Mouse (Mus musculus): ENCODE data around the gene Krtdap. TPM values are rescaled to one million over a fixed set of nuclear protein-coding genes. Genes with fewer than 3 reads are reported as not detected.

Gene Krtdap
- total RNA-seq (2023), result not detected

DNA sequence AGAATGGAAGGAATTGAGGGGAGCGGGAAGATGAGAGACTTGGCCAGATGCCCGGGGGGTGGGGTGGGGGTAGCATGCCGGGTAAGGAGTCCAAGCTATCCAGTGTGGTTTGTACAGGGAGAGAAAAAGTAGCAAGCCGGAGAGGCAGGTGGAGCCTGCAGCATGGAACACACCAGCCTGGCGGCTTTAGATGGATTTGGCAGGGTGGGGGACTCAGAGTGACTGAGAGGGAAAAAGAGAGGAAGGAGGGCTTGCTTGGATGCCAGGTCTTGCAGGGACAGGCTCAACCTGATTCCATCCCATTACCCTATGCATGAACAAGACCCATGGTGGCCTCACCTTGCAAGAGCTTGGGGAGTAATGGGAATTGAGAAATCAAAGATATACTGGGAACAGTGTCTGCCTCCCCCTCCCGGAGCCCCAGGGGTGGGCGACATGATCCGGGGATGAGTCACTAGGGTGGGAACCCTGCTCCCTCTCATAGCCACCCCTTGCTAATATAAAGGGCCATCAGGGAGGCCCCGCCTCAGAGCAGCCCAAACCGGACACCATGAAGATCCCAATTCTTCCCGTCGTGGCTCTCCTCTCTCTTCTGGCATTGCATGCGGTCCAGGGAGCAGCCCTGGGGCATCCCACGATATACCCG is at the start of gene Krtdap:
Gene Krtdap, plus strand, starts transcription at position 520 of the 646 bp plus-strand sequence.

DNA sequence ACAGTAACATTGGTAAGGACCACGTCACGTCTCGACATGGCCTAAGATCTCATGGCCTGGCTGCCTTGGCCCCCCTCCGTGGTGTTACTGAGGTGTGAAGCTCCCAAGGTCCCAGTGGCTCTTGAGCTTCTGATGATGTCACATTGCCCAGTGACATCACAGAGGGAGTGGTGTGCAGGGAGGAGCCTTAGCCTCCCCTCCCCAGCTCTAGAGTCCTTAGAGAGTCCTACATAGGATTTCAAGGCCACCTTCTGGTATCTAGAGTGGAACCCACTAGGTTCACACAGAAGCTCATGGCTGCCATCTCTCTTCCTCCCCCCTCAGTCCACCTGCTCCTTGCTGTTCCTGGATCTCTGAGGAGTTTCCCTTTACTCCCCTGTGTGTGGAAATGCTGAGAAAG is 44.1 kb upstream of the Krtdap start, which contains the start of gene Gapdhs:
Gene Gapdhs, minus strand, starts transcription at position 65 of the 400 bp plus-strand sequence.

DNA sequence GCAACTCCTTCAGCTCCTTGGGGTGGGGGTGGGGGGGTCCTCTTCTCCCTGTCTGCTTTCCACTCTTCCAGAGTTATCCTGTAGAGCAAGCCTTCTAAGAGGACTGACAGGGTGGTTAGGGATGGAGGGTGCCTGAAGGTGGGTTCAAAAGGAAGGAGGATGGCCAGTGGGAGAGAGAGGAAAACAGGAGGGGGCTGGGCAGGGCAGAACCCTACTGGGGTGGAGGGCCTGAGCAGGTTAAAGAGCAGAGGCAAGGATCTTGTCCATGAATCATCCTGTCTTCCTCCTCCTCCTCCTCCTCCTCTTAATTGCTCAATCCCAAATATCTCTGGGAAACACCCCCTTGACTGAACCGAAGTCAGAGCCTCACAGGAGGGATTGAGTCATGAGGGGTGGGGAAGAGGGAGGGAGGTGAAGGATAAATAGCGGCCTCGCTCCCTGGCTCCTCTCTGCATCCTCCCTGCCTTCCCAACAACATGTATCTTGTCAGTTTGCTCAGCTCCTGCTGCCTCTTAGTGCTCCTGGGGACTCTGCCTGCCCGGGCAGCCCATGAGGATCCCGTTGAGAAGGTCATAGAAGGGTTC is 36.5 kb upstream of the Krtdap start, which contains the start of gene Sbsn:
Gene Sbsn, plus strand, starts transcription at position 386 of the 584 bp plus-strand sequence.

DNA sequence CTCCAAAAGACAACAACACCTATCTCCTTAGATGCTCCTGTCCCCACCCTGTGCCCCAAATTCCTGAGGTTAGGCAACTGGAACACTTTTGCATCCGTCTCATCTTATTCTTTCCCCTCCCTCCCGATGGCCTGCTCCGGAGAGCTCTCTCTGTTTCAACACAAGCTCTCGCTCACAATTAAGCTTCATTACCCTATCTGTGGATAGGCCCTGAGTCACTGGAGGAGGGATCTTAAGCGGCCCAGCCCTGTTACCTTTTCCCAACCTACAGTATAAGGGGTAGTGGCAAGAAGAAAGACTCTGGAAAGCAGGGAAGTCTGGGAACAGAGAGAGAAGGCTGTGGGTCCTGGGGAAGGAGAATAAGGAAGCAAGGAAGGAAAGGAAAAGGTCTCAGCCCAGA is 24.2 kb upstream of the Krtdap start, which contains the start of gene Dmkn:
Gene Dmkn, plus strand, starts transcription at position 301 of the 400 bp plus-strand sequence.

DNA sequence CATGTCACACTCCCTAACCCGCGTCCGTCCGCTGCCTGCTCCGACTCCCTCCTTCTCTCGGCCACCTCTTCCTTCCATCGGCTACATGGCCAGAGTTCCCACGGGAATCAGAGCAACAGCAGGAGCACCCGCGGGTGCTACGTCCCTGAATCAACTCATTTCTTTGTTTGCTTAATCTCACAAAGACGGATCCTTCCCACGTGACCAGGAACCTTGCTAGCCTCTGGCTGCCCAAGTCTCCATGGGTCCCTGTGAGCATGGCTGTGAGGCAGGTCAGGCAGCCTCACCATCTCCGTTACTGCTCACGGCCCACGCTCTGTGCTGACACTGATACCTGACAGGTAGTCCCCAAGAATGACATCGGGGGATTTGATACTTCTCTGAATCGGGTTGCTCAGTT is 36.0 kb downstream of the Krtdap start, which contains the start of gene Ffar2:
Gene Ffar2, minus strand, starts transcription at position 101 of the 400 bp plus-strand sequence.

Other genes with a start within 250 kb of the Krtdap start
- 1.5 TPM for gene Hspb6, start 235.7 kb upstream of the Krtdap start, total RNA-seq (2023)
- gene Proser3, start 235.6 kb upstream of the Krtdap start, total RNA-seq (2023), result 8.9 TPM
- 34.1 TPM for gene Lin37, start 228.1 kb upstream of the Krtdap start, total RNA-seq (2023)
- 62.4 TPM for gene U2af1l4, start 224.6 kb upstream of the Krtdap start, total RNA-seq (2023)
- gene Gm49396, start 224.6 kb upstream of the Krtdap start, total RNA-seq (2023), result 24.2 TPM
- gene Psenen, start 224.3 kb upstream of the Krtdap start, total RNA-seq (2023), result 122 TPM
- 36.2 TPM for gene Igflr1, start 222.5 kb upstream of the Krtdap start, total RNA-seq (2023)
- 101 TPM for gene Kmt2b, start 199.2 kb upstream of the Krtdap start, total RNA-seq (2023)
- gene Zbtb32, start 189.0 kb upstream of the Krtdap start, total RNA-seq (2023), result not detected
- not detected for gene Upk1a, start 175.0 kb upstream of the Krtdap start, total RNA-seq (2023)
- 159 TPM for gene Cox6b1, start 161.7 kb upstream of the Krtdap start, total RNA-seq (2023)
- not detected for gene Etv2, start 152.0 kb upstream of the Krtdap start, total RNA-seq (2023)
- gene Rbm42, start 137.6 kb upstream of the Krtdap start, total RNA-seq (2023), result 95.6 TPM
- 33.8 TPM for gene Haus5, start 122.9 kb upstream of the Krtdap start, total RNA-seq (2023)
- not detected for gene Pmis2, start 116.3 kb upstream of the Krtdap start, total RNA-seq (2023)
- not detected for gene 2200002J24Rik, start 89.0 kb upstream of the Krtdap start, total RNA-seq (2023)
- gene Atp4a, start 75.7 kb upstream of the Krtdap start, total RNA-seq (2023), result not detected
- 29.7 TPM for gene Tmem147, start 58.4 kb upstream of the Krtdap start, total RNA-seq (2023)
- gene Gapdhs, start 44.2 kb upstream of the Krtdap start, total RNA-seq (2023), result not detected
- 6.8 TPM for gene Sbsn, start 36.4 kb upstream of the Krtdap start, total RNA-seq (2023)
- not detected for gene Dmkn, start 24.1 kb upstream of the Krtdap start, total RNA-seq (2023)
- gene Ffar2, start 35.9 kb downstream of the Krtdap start, total RNA-seq (2023), result 1.1 TPM
- not detected for gene Ffar3, start 68.3 kb downstream of the Krtdap start, total RNA-seq (2023)
- gene Ffar1, start 73.7 kb downstream of the Krtdap start, total RNA-seq (2023), result 1.3 TPM
- 68.7 TPM for gene Cd22, start 92.4 kb downstream of the Krtdap start, total RNA-seq (2023)
- gene Mag, start 127.0 kb downstream of the Krtdap start, total RNA-seq (2023), result not detected
- gene Hamp2, start 136.8 kb downstream of the Krtdap start, total RNA-seq (2023), result not detected
- not detected for gene Hamp, start 156.1 kb downstream of the Krtdap start, total RNA-seq (2023)
- 160 TPM for gene Usf2, start 168.9 kb downstream of the Krtdap start, total RNA-seq (2023)
- gene Lsr, start 185.6 kb downstream of the Krtdap start, total RNA-seq (2023), result 2.4 TPM
- not detected for gene Fam187b, start 185.9 kb downstream of the Krtdap start, total RNA-seq (2023)

Measured in CD4-positive naive resting alpha-beta T cell, adult 76 days (primary cell).